Mouse (Mus musculus) fat pad, adult 2 months (tissue): ENCODE data around the gene Reep3.
"Not testable (repeated sequence)": the region's sequence is repeated elsewhere in the genome, so short reads cannot be mapped to it uniquely, and the experiment has no call there.

Source experiments
- DNase-seq: peaks from one replicate; pipeline ENCODE4 v3.0.0-alpha.2; 2011; ENCODE audit warnings: low read depth, low spot score; ENCODE audit errors: extremely low read depth

The Reep3 gene

DNA sequence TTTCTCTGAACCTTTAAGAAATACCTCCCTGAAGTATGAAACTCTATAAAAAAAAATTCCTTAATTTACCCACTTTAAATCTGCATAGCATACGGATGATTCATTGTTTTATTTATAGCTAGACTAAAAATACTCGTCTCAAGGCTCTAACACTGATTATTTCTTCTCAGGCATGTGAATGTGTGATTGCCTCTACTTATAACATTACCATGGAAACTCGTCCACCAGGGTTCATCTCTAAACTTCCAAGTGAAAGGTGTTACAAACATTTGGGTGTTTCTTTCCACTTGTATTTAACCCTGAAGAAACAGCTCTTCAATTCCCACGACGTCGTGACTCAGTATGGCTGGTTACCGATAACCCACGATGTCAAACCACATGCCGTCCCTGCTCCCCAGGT lies 73.7 kb downstream of the Reep3 start:
- DNase-seq: no peak

- no peak for DNase-seq
Measured at GRCm38 (mm10) chr10:67021494-67021893, 75.3 kb downstream of the Reep3 start.

DNA sequence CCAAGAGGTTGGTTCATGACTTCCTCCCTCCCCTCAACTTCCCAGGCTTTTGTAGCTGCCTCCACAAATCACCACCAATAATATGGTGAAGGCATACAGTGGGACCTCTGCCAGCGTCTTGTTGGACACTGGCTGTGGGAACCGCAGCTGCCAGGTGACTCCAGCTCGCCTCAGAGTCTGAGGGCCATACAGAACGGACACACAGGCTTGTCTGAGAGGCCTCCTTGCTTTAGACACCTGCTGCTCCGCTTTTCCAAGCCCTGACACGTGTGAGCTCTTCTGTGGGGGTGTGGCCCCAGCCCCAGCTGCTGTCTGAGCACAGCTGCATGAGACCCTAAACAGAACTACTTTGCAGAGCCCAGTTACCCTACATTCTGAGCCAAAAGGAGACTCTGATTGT lies 77.9 kb downstream of the Reep3 start:
- no peak for DNase-seq

GRCm38 (mm10) chr10:67017891-67018290 lies 78.9 kb downstream of the Reep3 start:
- peak; percentile 99 for DNase-seq

GRCm38 (mm10) chr10:67017315-67017714 lies 79.4 kb downstream of the Reep3 start:
- DNase-seq: no peak

DNA sequence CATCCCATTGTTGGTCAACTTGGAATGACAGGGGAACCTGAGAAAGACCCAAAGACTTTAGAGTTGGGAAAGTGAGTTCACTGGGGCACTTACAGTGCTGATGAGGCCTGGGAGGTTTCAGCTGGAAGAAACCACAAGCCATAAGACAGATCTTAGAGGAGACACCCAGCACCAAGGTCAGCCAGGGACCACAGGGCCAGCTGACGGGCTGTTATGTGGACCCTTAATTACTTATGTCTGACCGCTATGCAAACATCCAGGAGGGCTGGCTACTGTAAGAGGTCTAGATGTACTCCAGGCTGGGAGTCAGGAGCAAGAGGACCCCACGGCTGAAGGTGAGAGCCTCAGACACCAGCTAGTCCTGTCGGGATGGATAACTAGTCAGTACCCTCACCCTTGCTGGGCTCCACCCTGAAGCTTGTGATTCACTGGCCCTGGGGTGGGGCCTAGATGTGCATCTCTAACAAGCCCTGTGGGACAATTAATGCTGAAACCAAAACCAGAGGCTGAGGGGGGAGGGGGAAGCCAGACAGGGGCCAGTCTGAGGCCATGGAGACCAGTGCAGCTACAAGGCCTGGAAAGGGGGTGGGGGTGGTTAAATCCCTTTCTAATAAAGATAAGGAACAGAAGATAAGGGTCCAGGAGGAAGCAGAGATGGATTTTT lies 80.0 kb downstream of the Reep3 start:
- no peak for DNase-seq

GRCm38 (mm10) chr10:67014746-67015145 lies 82.0 kb downstream of the Reep3 start:
- DNase-seq: no peak

DNA sequence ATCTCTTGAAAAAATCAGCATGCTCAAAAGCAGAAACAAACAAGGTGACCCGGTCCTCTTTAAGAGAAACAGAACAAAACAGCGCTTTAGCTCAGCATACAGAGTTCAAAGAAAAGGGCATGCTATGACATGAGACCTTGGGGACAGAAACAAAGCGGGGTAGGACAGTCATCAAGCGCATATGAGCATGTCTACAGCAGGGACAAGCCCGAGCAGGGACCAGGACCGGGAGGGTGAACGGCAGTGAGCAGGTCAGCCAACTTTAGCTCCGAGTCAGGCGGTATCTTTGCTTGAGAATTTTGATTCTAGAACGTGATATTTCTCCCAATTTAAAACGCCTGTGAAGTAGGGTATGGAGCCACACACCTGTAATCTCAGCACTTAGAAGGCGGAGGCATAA lies 86.2 kb downstream of the Reep3 start:
- no peak for DNase-seq

DNA sequence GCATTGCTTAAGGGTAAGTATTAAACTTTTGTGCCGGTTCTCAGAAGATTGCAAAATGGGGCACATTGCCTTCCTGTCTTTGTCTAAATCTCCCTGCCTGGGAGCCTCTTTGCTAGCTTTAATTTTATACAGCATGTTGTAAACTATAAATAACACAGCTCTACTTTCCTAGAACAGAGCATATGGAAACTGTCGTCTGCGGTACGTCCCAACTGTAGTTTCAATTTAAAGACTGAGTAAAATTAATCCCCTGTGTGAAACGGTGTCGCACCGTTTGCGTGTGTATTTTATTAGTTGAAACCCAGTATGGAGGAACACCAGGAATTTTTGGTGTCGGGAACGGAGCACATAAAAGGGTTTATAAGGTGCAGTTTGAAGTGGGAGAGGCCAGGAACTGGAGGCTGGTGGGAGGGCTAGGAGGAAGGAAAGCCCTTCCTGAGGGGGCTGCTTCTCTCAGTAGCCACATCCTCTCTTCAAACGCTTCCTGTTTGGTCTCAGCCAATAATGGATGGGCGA lies 92.2 kb downstream of the Reep3 start:
- no peak for DNase-seq

GRCm38 (mm10) chr10:67003743-67004526 lies 92.8 kb downstream of the Reep3 start:
- DNase-seq: no peak

GRCm38 (mm10) chr10:67003009-67003742 lies 93.6 kb downstream of the Reep3 start:
- DNase-seq: no peak

- DNase-seq: no peak
Measured at GRCm38 (mm10) chr10:67002207-67003008, 94.3 kb downstream of the Reep3 start.

- DNase-seq: not testable (repeated sequence)
Measured at GRCm38 (mm10) chr10:67000958-67001615, 95.7 kb downstream of the Reep3 start.

DNA sequence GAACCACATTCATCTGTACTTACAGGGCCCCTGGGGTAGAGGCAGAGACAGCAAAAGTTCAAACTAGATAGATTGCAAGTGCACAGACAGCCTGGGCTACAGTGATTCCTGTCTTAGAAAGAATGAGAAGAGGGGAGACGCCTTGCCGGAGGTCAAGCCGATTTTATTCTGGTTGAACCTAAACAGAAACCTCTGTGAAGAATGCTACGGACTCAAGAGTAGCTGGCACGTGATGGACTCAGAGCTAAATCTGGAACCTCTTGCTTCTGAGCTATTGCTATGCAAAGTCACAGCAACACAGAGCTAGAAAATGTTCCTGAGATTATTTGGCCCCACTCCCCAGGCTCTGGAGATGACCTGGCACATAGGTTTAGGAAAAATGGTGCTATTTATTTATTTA lies 96.6 kb downstream of the Reep3 start:
- DNase-seq: no peak

- no peak for DNase-seq
Measured at GRCm38 (mm10) chr10:66998770-66999169, 98.0 kb downstream of the Reep3 start.

- no peak for DNase-seq
Measured at GRCm38 (mm10) chr10:66995181-66995580, 101.6 kb downstream of the Reep3 start.

DNA sequence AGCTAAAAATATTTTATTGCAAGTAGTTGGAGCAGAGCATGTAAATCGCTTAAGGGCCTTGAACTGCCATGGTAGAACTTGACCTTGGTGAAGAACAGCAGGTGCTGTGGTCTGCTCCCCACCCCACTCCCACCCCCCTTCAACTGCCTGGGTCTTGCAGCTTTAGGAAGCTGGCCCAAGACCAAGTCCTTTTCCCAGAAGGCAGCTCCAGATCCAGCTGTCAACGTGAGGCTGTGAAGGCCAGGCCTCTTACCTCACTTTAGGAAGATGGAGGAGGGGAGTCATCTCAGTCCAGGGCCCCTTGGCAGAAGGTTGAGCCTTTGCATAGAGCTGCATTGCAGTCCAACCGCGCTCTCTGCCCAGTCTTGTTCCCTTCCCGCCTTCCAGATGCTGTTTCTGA lies 102.3 kb downstream of the Reep3 start:
- no peak for DNase-seq

DNA sequence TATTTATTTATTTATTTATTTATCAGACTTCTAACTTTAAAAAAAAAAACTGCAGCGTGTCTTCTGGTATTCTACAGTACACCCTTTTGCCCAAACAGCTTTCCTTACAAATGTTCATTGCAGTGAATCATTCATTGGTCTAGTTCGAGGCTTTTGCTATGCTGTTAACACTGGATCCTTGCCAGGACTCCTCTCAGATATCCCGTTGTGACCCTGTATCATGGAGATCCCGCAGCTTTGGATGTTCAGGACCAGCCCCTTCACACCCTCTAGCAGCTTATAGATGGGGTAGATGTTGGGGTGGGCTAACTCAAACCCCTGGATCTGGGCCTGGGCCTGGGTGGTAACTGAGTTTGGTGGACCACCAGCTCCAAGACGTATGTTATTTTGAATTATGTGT lies 104.2 kb downstream of the Reep3 start:
- no peak for DNase-seq

DNA sequence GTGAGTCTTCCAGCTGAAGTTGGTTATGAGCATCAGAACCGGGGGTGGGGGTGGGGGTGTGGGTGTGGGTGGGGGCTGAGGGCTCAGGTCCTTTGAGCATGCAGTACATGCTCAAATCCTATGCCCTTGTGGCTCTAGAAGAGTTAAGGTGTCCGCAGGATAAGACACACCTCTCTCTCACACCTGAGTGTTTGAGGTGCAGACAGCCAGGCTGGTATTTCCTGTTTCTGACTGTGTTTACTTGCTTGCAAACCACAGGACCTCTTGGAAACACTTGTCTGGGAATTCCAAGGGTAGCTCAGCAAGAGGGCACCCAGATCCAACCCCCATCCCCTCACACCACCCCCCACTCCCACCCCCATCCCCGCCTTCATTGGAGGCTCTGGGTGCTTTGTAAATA lies 106.2 kb downstream of the Reep3 start:
- DNase-seq: no peak

GRCm38 (mm10) chr10:66983043-66983442 lies 113.7 kb downstream of the Reep3 start:
- no peak for DNase-seq
